Mouse (Mus musculus): ENCODE measurements around the gene Sorcs2. TPM values are rescaled to one million over a fixed set of nuclear protein-coding genes. Genes with fewer than 3 reads are reported as not detected.

Gene Sorcs2
- polyA plus RNA-seq, 1 experiment from 2014 or later, result 16.9 TPM

- Histone ChIP-seq H3K4me2 (no peak overlapping the region), H3K4me1 (replicated peaks) (no peaks in the 10 kb centered on the region), H3K27ac (no peak overlapping the region), H3K27me3 (peaks cover 14% of the 10 kb centered on the region), H3K36me3 (peaks cover 15% of the 10 kb centered on the region; the same call in 1 of the 2 replicates), H3K9me3 (no peaks in the 10 kb centered on the region; the same call in 1 of the 2 replicates), H3K9ac (replicated peaks) (no peak overlapping the region), H3K4me3 (replicated peaks) (no peak overlapping the region)
- no peak for ATAC-seq (ENCODE audit: insufficient number of reproducible peaks, insufficient read depth, low FRiP score, low TSS enrichment, low read depth)
- 96% methylated on average over 2 of the region's 2 CpGs for WGBS
These were observed 341.0 kb downstream of the Sorcs2 start for GRCm38 (mm10) chr5:36056921-36057320.

GRCm38 (mm10) chr5:36055876-36056275, 342.1 kb downstream of the Sorcs2 start:
- Histone ChIP-seq H3K27ac (no peak overlapping the region), H3K4me1 (replicated peaks) (no peaks in the 10 kb centered on the region), H3K36me3 (peaks cover 15% of the 10 kb centered on the region; the same call in 1 of the 2 replicates), H3K4me3 (replicated peaks) (no peak overlapping the region), H3K9ac (replicated peaks) (no peak overlapping the region), H3K27me3 (peaks cover 14% of the 10 kb centered on the region), H3K9me3 (no peaks in the 10 kb centered on the region; the same call in 1 of the 2 replicates), H3K4me2 (no peak overlapping the region)
- 89% methylated on average over 14 of the region's 14 CpGs for WGBS
- no peak for ATAC-seq (ENCODE audit: insufficient number of reproducible peaks, insufficient read depth, low FRiP score, low TSS enrichment, low read depth)

- Histone ChIP-seq H3K36me3 (peaks cover 12% of the 10 kb centered on the region; the same call in 1 of the 2 replicates), H3K9ac (replicated peaks) (no peak overlapping the region), H3K4me2 (no peak overlapping the region), H3K27me3 (peaks cover 14% of the 10 kb centered on the region), H3K27ac (no peak overlapping the region), H3K4me3 (replicated peaks) (no peak overlapping the region), H3K9me3 (no peaks in the 10 kb centered on the region), H3K4me1 (replicated peaks) (no peaks in the 10 kb centered on the region)
- WGBS, result 75% methylated on average over 3 of the region's 3 CpGs
- ATAC-seq (ENCODE audit: insufficient number of reproducible peaks, insufficient read depth, low FRiP score, low TSS enrichment, low read depth), result no peak
These were observed 343.4 kb downstream of the Sorcs2 start for GRCm38 (mm10) chr5:36054498-36054897.

GRCm38 (mm10) chr5:36043154-36043553, 354.8 kb downstream of the Sorcs2 start:
- no peak overlapping the region for H3K4me3 ChIP-seq (replicated peaks)
- no peaks in the 10 kb centered on the region for H3K27me3 ChIP-seq
- ATAC-seq (ENCODE audit: insufficient number of reproducible peaks, insufficient read depth, low FRiP score, low TSS enrichment, low read depth), result no peak
- peaks cover 20% of the 10 kb centered on the region for H3K4me1 ChIP-seq (replicated peaks)
- WGBS, result 90% methylated on average over 2 of the region's 2 CpGs
- H3K9me3 ChIP-seq, result no peaks in the 10 kb centered on the region
- H3K27ac ChIP-seq, result no peak overlapping the region
- H3K4me2 ChIP-seq, result no peak overlapping the region
- H3K36me3 ChIP-seq, result peaks cover 3% of the 10 kb centered on the region; the same call in 1 of the 2 replicates
- H3K9ac ChIP-seq (replicated peaks), result no peak overlapping the region

GRCm38 (mm10) chr5:36041756-36042155, 356.2 kb downstream of the Sorcs2 start:
- no peak overlapping the region for H3K4me2 ChIP-seq
- no peaks in the 10 kb centered on the region for H3K27me3 ChIP-seq
- peak overlapping the region; percentile 77 for H3K27ac ChIP-seq
- no peak overlapping the region for H3K9ac ChIP-seq (replicated peaks)
- H3K4me3 ChIP-seq (replicated peaks), result no peak overlapping the region
- WGBS, result 89% methylated on average over 6 of the region's 6 CpGs
- H3K36me3 ChIP-seq, result peaks cover 8% of the 10 kb centered on the region; the same call in 1 of the 2 replicates
- ATAC-seq (ENCODE audit: insufficient number of reproducible peaks, insufficient read depth, low FRiP score, low TSS enrichment, low read depth), result no peak
- peaks cover 20% of the 10 kb centered on the region for H3K4me1 ChIP-seq (replicated peaks)
- H3K9me3 ChIP-seq, result no peaks in the 10 kb centered on the region

GRCm38 (mm10) chr5:36041236-36041562, 356.7 kb downstream of the Sorcs2 start:
- Histone ChIP-seq H3K36me3 (peaks cover 8% of the 10 kb centered on the region; the same call in 1 of the 2 replicates), H3K4me2 (0 out of 2 replicates have a peak overlapping the region, but pooled peaks have one; percentile 6), H3K4me1 (replicated peaks) (peaks cover 20% of the 10 kb centered on the region), H3K9me3 (no peaks in the 10 kb centered on the region), H3K27me3 (no peaks in the 10 kb centered on the region), H3K4me3 (replicated peaks) (no peak overlapping the region), H3K27ac (peak overlapping the region; percentile 77), H3K9ac (replicated peaks) (0 out of 2 replicates have a peak overlapping the region, but pooled peaks have one; percentile 12)
- ATAC-seq (ENCODE audit: insufficient number of reproducible peaks, insufficient read depth, low FRiP score, low TSS enrichment, low read depth), result peak; percentile 12; the same call in 1 of the 2 replicates

GRCm38 (mm10) chr5:36040398-36041235, 357.3 kb downstream of the Sorcs2 start:
- H3K4me2 ChIP-seq, result 0 out of 2 replicates have a peak overlapping the region, but pooled peaks have one; percentile 6
- 62% methylated on average over 13 of the region's 13 CpGs for WGBS
- peak; percentile 60 for ATAC-seq (ENCODE audit: insufficient number of reproducible peaks, insufficient read depth, low FRiP score, low TSS enrichment, low read depth)
- no peaks in the 10 kb centered on the region for H3K9me3 ChIP-seq
- H3K27ac ChIP-seq, result peak overlapping the region; percentile 77
- no peaks in the 10 kb centered on the region for H3K27me3 ChIP-seq
- peaks cover 8% of the 10 kb centered on the region; the same call in 1 of the 2 replicates for H3K36me3 ChIP-seq
- peaks cover 20% of the 10 kb centered on the region for H3K4me1 ChIP-seq (replicated peaks)
- H3K9ac ChIP-seq (replicated peaks), result 0 out of 2 replicates have a peak overlapping the region, but pooled peaks have one; percentile 12
- no peak overlapping the region for H3K4me3 ChIP-seq (replicated peaks)

GRCm38 (mm10) chr5:36039596-36039995, 358.3 kb downstream of the Sorcs2 start:
- Histone ChIP-seq H3K9ac (replicated peaks) (no peak overlapping the region), H3K27me3 (no peaks in the 10 kb centered on the region), H3K36me3 (peaks cover 8% of the 10 kb centered on the region; the same call in 1 of the 2 replicates), H3K4me1 (replicated peaks) (peaks cover 20% of the 10 kb centered on the region), H3K27ac (no peak overlapping the region), H3K4me2 (no peak overlapping the region), H3K4me3 (replicated peaks) (no peak overlapping the region), H3K9me3 (no peaks in the 10 kb centered on the region)
- 94% methylated on average over 5 of the region's 5 CpGs for WGBS
- ATAC-seq (ENCODE audit: insufficient number of reproducible peaks, insufficient read depth, low FRiP score, low TSS enrichment, low read depth), result no peak

- 0 out of 2 replicates have a peak, but pooled peaks have one; percentile 43 for ATAC-seq (ENCODE audit: insufficient number of reproducible peaks, insufficient read depth, low FRiP score, low TSS enrichment, low read depth)
- WGBS, result 39% methylated on average over 8 of the region's 8 CpGs
- H3K4me3 ChIP-seq (replicated peaks), result no peak overlapping the region
- no peaks in the 10 kb centered on the region for H3K4me1 ChIP-seq (replicated peaks)
- H3K9ac ChIP-seq (replicated peaks), result no peak overlapping the region
- H3K4me2 ChIP-seq, result no peak overlapping the region
- peaks cover 8% of the 10 kb centered on the region; the same call in 1 of the 2 replicates for H3K36me3 ChIP-seq
- no peaks in the 10 kb centered on the region for H3K9me3 ChIP-seq
- H3K27me3 ChIP-seq, result no peaks in the 10 kb centered on the region
- no peak overlapping the region for H3K27ac ChIP-seq
These were observed 364.2 kb downstream of the Sorcs2 start for GRCm38 (mm10) chr5:36033531-36034426.

- H3K9ac ChIP-seq (replicated peaks), result no peak overlapping the region
- 80% methylated on average over 4 of the region's 4 CpGs for WGBS
These were observed 372.9 kb downstream of the Sorcs2 start for GRCm38 (mm10) chr5:36025076-36025475.

More at GRCm38 (mm10) chr5:36025076-36025475, 372.9 kb downstream of the Sorcs2 start:
- no peaks in the 10 kb centered on the region for H3K9me3 ChIP-seq
- 0 out of 2 replicates have a peak, but pooled peaks cover 9% of the 10 kb centered on the region for H3K4me1 ChIP-seq (replicated peaks)
- ATAC-seq (ENCODE audit: insufficient number of reproducible peaks, insufficient read depth, low FRiP score, low TSS enrichment, low read depth), result no peak
- no peak overlapping the region for H3K4me3 ChIP-seq (replicated peaks)
- H3K36me3 ChIP-seq, result peaks cover 12% of the 10 kb centered on the region; the same call in 1 of the 2 replicates
- H3K4me2 ChIP-seq, result no peak overlapping the region
- no peak overlapping the region for H3K27ac ChIP-seq
- no peaks in the 10 kb centered on the region for H3K27me3 ChIP-seq
